Mouse (Mus musculus): ENCODE measurements around the gene Wipf1. TPM values are rescaled to one million over a fixed set of nuclear protein-coding genes. Genes with fewer than 3 reads are reported as not detected.
"Not testable (repeated sequence)": the region's sequence is repeated elsewhere in the genome, so short reads cannot be mapped to it uniquely, and the experiment has no call there.

Gene Wipf1
- polyA plus RNA-seq, 1 experiment from 2014 or later, result 1.9 TPM

GRCm38 (mm10) chr2:73566162-73566561 lies 36.6 kb upstream of the Wipf1 start:
- H3K4me1 ChIP-seq (ENCODE audit: control insufficient read depth, insufficient read depth, low read length), result no peaks in the 10 kb centered on the region; the same call in 1 of the 2 replicates
- no peaks in the 10 kb centered on the region for H3K9me3 ChIP-seq (ENCODE audit: control insufficient read depth, low read length)
- WGBS, result 12% methylated on average over 7 of the region's 7 CpGs
- no peak overlapping the region for H3K4me2 ChIP-seq (ENCODE audit: low read depth, low read length)
- ATAC-seq (ENCODE audit: low read depth), result no peak
- H3K27me3 ChIP-seq (ENCODE audit: control insufficient read depth, insufficient read depth, low read length), result no peaks in the 10 kb centered on the region
- no peak overlapping the region for H3K27ac ChIP-seq (ENCODE audit: low read depth, low read length)
- H3K9ac ChIP-seq (replicated peaks; ENCODE audit: low read depth, low read length), result no peak overlapping the region
- no peak overlapping the region for H3K4me3 ChIP-seq (ENCODE audit: low read depth, low read length)
- no peaks in the 10 kb centered on the region for H3K36me3 ChIP-seq (ENCODE audit: control insufficient read depth, insufficient read depth, low read length)

DNA sequence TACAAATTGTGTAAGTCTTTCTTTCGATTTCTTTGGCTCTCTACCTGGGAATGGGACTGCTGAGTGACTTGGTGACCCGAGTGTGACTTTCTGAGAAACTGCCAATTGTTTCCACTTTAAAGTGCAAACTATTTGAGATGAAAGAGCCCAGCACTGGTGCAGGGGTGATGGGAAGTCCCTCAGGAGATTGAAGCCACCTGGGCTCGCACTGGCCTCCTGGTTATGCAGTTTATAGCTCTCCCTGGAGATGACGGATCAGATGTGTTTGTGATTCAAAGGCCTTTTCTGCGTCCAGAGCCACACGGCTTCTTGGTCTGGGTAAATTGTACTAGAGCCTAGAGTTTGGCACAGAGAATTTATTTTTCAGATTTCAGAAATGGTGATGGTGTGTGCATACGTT lies 34.2 kb upstream of the Wipf1 start:
- H3K4me2 ChIP-seq (ENCODE audit: low read depth, low read length), result no peak overlapping the region
- H3K36me3 ChIP-seq (ENCODE audit: control insufficient read depth, insufficient read depth, low read length), result no peaks in the 10 kb centered on the region
- H3K4me3 ChIP-seq (ENCODE audit: low read depth, low read length), result no peak overlapping the region
- no peaks in the 10 kb centered on the region for H3K9me3 ChIP-seq (ENCODE audit: control insufficient read depth, low read length)
- H3K4me1 ChIP-seq (ENCODE audit: control insufficient read depth, insufficient read depth, low read length), result no peaks in the 10 kb centered on the region; the same call in 1 of the 2 replicates
- no peak overlapping the region for H3K27ac ChIP-seq (ENCODE audit: low read depth, low read length)
- no peak overlapping the region for H3K9ac ChIP-seq (replicated peaks; ENCODE audit: low read depth, low read length)
- WGBS, result 55% methylated on average over 7 of the region's 7 CpGs
- no peak for ATAC-seq (ENCODE audit: low read depth)
- no peaks in the 10 kb centered on the region for H3K27me3 ChIP-seq (ENCODE audit: control insufficient read depth, insufficient read depth, low read length)

DNA sequence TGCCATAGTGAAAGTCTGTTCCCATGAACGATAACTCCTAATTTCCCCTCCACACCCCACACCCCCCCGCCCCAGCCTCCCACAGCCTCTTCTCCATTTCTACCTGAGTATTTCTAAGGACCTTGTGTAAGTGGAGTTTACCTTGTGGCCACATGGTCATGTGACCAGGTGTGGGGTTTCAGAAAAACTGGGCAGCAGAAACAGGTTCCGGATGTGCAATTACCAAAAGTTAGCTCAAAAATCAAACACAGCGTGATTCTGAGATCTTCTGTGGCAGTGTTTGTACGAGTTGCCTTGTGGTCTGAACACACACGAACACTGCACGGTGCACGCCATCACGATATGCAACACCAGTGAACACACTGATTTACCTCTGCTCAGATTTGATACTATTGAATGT lies 33.1 kb upstream of the Wipf1 start:
- Histone ChIP-seq H3K27ac (ENCODE audit: low read depth, low read length) (no peak overlapping the region), H3K9ac (replicated peaks; ENCODE audit: low read depth, low read length) (no peak overlapping the region), H3K27me3 (ENCODE audit: control insufficient read depth, insufficient read depth, low read length) (no peaks in the 10 kb centered on the region), H3K4me2 (ENCODE audit: low read depth, low read length) (no peak overlapping the region), H3K4me1 (ENCODE audit: control insufficient read depth, insufficient read depth, low read length) (no peaks in the 10 kb centered on the region; the same call in 1 of the 2 replicates), H3K4me3 (ENCODE audit: low read depth, low read length) (no peak overlapping the region), H3K9me3 (ENCODE audit: control insufficient read depth, low read length) (no peaks in the 10 kb centered on the region), H3K36me3 (ENCODE audit: control insufficient read depth, insufficient read depth, low read length) (no peaks in the 10 kb centered on the region)
- no peak for ATAC-seq (ENCODE audit: low read depth)
- WGBS, result 97% methylated on average over 9 of the region's 9 CpGs

GRCm38 (mm10) chr2:73561665-73562063 lies 32.1 kb upstream of the Wipf1 start:
- H3K4me1 ChIP-seq (ENCODE audit: control insufficient read depth, insufficient read depth, low read length), result no peaks in the 10 kb centered on the region; the same call in 1 of the 2 replicates
- peak; percentile 77 for ATAC-seq (ENCODE audit: low read depth)

DNA sequence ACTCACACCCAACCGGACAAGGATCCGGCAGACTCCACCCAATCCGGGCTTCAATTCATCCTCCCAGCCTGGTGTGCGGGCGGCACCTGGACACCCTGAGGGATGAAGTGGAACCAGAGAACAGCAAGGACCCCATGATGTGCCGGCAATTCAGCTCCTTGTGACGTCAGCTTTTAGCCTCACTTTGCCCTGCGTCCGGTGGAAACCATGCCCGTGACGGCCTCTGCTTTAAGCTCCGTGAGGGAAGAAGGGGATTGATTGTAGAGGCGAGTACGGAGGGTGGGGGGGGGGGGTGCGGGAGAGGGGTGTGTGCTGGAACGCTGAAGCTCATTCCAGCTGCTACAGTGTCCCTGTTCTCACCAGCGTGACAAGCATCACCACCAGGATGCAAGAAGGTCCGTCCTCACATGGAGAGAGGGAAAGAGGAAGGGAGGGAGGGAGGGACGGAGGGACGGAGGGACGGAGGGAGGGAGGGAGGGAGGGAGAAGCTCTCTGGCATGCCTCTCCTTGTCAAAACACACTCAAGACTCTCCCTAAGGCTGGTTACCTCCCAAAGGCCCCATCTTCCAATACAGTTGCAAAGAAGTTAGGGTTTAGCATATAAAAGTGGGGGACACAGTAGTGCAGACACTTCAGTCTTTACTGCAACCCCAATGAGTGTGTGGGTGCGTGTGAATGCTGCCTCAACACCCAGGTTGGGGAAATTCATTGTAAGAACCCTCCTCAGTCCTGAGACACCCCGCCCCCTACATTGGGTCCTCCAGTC lies 31.5 kb upstream of the Wipf1 start:
- H3K36me3 ChIP-seq (ENCODE audit: control insufficient read depth, insufficient read depth, low read length), result no peaks in the 10 kb centered on the region
- H3K27ac ChIP-seq (ENCODE audit: low read depth, low read length), result no peak overlapping the region
- ATAC-seq (ENCODE audit: low read depth), result peak; percentile 71
- peak overlapping the region; percentile 52 for H3K4me2 ChIP-seq (ENCODE audit: low read depth, low read length)
- H3K4me1 ChIP-seq (ENCODE audit: control insufficient read depth, insufficient read depth, low read length), result no peaks in the 10 kb centered on the region; the same call in 1 of the 2 replicates
- no peaks in the 10 kb centered on the region for H3K9me3 ChIP-seq (ENCODE audit: control insufficient read depth, low read length)
- WGBS, result 2% methylated on average over 21 of the region's 23 CpGs
- no peaks in the 10 kb centered on the region for H3K27me3 ChIP-seq (ENCODE audit: control insufficient read depth, insufficient read depth, low read length)
- H3K9ac ChIP-seq (replicated peaks; ENCODE audit: low read depth, low read length), result 0 out of 2 replicates have a peak overlapping the region, but pooled peaks have one; percentile 41
- H3K4me3 ChIP-seq (ENCODE audit: low read depth, low read length), result peak overlapping the region; percentile 27

More at GRCm38 (mm10) chr2:73561665-73562063, 32.1 kb upstream of the Wipf1 start:
- Histone ChIP-seq H3K27me3 (ENCODE audit: control insufficient read depth, insufficient read depth, low read length) (no peaks in the 10 kb centered on the region), H3K9me3 (ENCODE audit: control insufficient read depth, low read length) (no peaks in the 10 kb centered on the region), H3K36me3 (ENCODE audit: control insufficient read depth, insufficient read depth, low read length) (no peaks in the 10 kb centered on the region), H3K4me3 (ENCODE audit: low read depth, low read length) (peak overlapping the region; percentile 27), H3K9ac (replicated peaks; ENCODE audit: low read depth, low read length) (no peak overlapping the region), H3K27ac (ENCODE audit: low read depth, low read length) (no peak overlapping the region), H3K4me2 (ENCODE audit: low read depth, low read length) (peak overlapping the region; percentile 52)
- 6% methylated on average over 8 of the region's 8 CpGs for WGBS

DNA sequence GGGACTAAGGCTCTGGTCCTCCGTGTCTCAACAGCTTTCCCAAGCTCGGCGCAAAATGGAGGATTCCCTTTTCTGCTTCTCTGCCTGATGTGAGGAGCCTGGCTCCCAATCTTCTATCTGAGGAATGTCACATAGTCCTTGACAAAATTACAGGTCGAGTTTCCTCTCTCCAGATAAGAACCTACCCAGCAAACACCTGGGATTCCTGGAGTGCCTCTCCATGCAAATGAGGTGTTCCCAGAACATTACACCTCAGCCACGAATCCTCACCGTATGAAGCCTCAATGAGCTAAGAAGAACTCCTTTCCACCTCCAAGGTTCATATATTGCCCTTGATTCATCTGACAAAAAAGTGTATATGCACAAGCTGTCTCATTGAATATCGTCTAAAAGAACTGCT lies 30.9 kb upstream of the Wipf1 start:
- ATAC-seq (ENCODE audit: low read depth), result no peak
- Histone ChIP-seq H3K27ac (ENCODE audit: low read depth, low read length) (no peak overlapping the region), H3K9ac (replicated peaks; ENCODE audit: low read depth, low read length) (0 out of 2 replicates have a peak overlapping the region, but pooled peaks have one; percentile 41), H3K36me3 (ENCODE audit: control insufficient read depth, insufficient read depth, low read length) (no peaks in the 10 kb centered on the region), H3K27me3 (ENCODE audit: control insufficient read depth, insufficient read depth, low read length) (no peaks in the 10 kb centered on the region), H3K9me3 (ENCODE audit: control insufficient read depth, low read length) (no peaks in the 10 kb centered on the region), H3K4me1 (ENCODE audit: control insufficient read depth, insufficient read depth, low read length) (no peaks in the 10 kb centered on the region; the same call in 1 of the 2 replicates), H3K4me2 (ENCODE audit: low read depth, low read length) (peak overlapping the region; percentile 52), H3K4me3 (ENCODE audit: low read depth, low read length) (peak overlapping the region; percentile 27)
- WGBS, result 51% methylated on average over 7 of the region's 7 CpGs

DNA sequence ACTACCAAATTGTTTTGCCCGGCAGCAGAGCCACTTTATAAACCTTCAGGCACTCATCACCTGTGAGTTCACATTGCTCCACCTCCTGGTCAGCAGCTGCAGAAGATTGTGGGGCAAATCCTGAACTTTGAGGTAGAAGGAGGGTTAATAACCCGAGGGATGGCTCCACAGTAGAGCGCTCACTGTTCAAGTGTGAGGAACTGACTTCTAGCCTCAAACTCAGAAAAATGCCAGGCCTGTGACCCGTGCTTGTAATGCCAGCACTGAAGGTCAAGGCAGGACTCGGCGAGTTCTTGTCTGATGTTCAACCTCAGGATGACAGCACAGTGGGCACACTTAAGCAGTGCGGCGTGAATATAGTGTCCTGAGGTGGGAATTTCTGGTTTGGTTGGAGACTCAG lies 28.4 kb upstream of the Wipf1 start:
- H3K9me3 ChIP-seq (ENCODE audit: control insufficient read depth, low read length), result no peaks in the 10 kb centered on the region
- H3K9ac ChIP-seq (replicated peaks; ENCODE audit: low read depth, low read length), result no peak overlapping the region
- 88% methylated on average over 8 of the region's 8 CpGs for WGBS
- no peak overlapping the region for H3K4me3 ChIP-seq (ENCODE audit: low read depth, low read length)
- no peaks in the 10 kb centered on the region; the same call in 1 of the 2 replicates for H3K4me1 ChIP-seq (ENCODE audit: control insufficient read depth, insufficient read depth, low read length)
- no peaks in the 10 kb centered on the region for H3K27me3 ChIP-seq (ENCODE audit: control insufficient read depth, insufficient read depth, low read length)
- ATAC-seq (ENCODE audit: low read depth), result no peak
- H3K27ac ChIP-seq (ENCODE audit: low read depth, low read length), result no peak overlapping the region
- no peak overlapping the region for H3K4me2 ChIP-seq (ENCODE audit: low read depth, low read length)
- no peaks in the 10 kb centered on the region for H3K36me3 ChIP-seq (ENCODE audit: control insufficient read depth, insufficient read depth, low read length)

DNA sequence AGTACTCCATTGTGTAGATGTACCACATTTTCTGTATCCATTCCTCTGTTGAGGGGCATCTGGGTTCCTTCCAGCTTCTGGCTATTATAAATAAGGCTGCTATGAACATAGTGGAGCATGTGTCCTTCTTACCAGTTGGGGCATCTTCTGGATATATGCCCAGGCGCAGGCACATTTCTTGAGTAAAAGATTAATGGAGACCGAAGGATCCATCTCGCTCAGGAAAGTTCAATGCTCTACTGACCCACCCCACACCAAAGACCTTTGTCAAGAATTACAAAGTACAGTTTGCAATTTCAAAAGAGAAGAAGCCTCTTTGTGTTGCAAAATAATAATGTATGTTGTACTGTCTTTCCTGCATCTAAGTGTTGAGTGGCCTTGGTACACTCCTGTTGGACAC lies 27.5 kb upstream of the Wipf1 start:
- H3K4me1 ChIP-seq (ENCODE audit: control insufficient read depth, insufficient read depth, low read length); ATAC-seq (ENCODE audit: low read depth); H3K27me3 ChIP-seq (ENCODE audit: control insufficient read depth, insufficient read depth, low read length); H3K9me3 ChIP-seq (ENCODE audit: control insufficient read depth, low read length); H3K36me3 ChIP-seq (ENCODE audit: control insufficient read depth, insufficient read depth, low read length); H3K4me2 ChIP-seq (ENCODE audit: low read depth, low read length); H3K27ac ChIP-seq (ENCODE audit: low read depth, low read length); H3K4me3 ChIP-seq (ENCODE audit: low read depth, low read length); H3K9ac ChIP-seq (replicated peaks; ENCODE audit: low read depth, low read length): not testable (repeated sequence)
- 92% methylated on average over 3 of the region's 3 CpGs for WGBS

DNA sequence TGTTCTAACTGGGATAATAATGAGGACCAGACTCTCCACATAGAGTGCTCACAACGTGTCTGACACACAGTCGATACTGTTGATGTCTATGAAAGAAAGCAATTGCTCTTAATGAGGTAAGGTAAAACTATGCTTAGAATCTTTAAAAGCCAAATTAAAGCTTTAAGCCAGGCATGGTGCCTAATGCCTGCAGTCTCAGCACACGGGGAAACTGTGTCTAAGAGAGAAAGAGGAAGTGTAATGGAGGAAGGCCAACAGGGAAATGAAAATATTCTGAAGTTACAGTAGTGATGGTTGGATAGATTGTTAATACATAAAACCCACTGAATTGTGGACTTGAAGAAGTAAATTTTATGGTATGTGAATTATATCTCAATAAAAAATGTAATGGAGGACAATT lies 24.9 kb upstream of the Wipf1 start:
- Histone ChIP-seq H3K4me3 (ENCODE audit: low read depth, low read length) (no peak overlapping the region), H3K9ac (replicated peaks; ENCODE audit: low read depth, low read length) (no peak overlapping the region), H3K27me3 (ENCODE audit: control insufficient read depth, insufficient read depth, low read length) (no peaks in the 10 kb centered on the region), H3K27ac (ENCODE audit: low read depth, low read length) (no peak overlapping the region), H3K9me3 (ENCODE audit: control insufficient read depth, low read length) (no peaks in the 10 kb centered on the region), H3K36me3 (ENCODE audit: control insufficient read depth, insufficient read depth, low read length) (no peaks in the 10 kb centered on the region), H3K4me1 (ENCODE audit: control insufficient read depth, insufficient read depth, low read length) (no peaks in the 10 kb centered on the region), H3K4me2 (ENCODE audit: low read depth, low read length) (no peak overlapping the region)
- no peak for ATAC-seq (ENCODE audit: low read depth)
- 77% methylated on average over 3 of the region's 3 CpGs for WGBS

Measured in neural tube, embryonic 14.5 days (tissue).